Mouse (Mus musculus) adrenal gland, postnatal 0 days (tissue): ENCODE results near the gene Ogdhl. TPM values are rescaled to one million over a fixed set of nuclear protein-coding genes. Genes with fewer than 3 reads are reported as not detected.

Experiments used
- polyA plus RNA-seq: library from polyadenylated mRNA; unstranded; fragments of >200 nt; fragmentation: Nextera tagmentation; extraction: Ambion mirVana; gene quantifications from 2 replicates; pipeline ENCODE4 v1.2.1, GENCODE M21; 2015

The Ogdhl gene
- polyA plus RNA-seq, result 8.6 and 11.9 TPM in 2 replicates

GRCm38 (mm10) chr14:32321732-32322685, at the start of gene Ogdhl:
Gene Ogdhl (plus strand): TSS chr14:32322019.

GRCm38 (mm10) chr14:32388196-32388595, 66.4 kb downstream of the Ogdhl start, which contains the start of gene 1700024G13Rik:
Gene 1700024G13Rik (minus strand): TSS chr14:32388391.

Other genes starting within 250 kb of the Ogdhl start
- 25.4 and 28.6 TPM in 2 replicates for gene Oxnad1, start 236.6 kb upstream of the Ogdhl start, polyA plus RNA-seq
- gene Dph3, start 236.3 kb upstream of the Ogdhl start, polyA plus RNA-seq, result 106 and 131 TPM in 2 replicates
- not detected in 2 replicates for gene Msmb, start 180.0 kb upstream of the Ogdhl start, polyA plus RNA-seq
- gene Ncoa4, start 162.2 kb upstream of the Ogdhl start, polyA plus RNA-seq, result 116 and 129 TPM in 2 replicates
- 251 and 298 TPM in 2 replicates for gene Timm23, start 120.1 kb upstream of the Ogdhl start, polyA plus RNA-seq
- gene Parg, start 120.1 kb upstream of the Ogdhl start, polyA plus RNA-seq, result 22.6 and 39.2 TPM in 2 replicates
- gene 1700024G13Rik, start 66.4 kb downstream of the Ogdhl start, polyA plus RNA-seq, result not detected in 2 replicates
- gene Slc18a3, start 142.8 kb downstream of the Ogdhl start, polyA plus RNA-seq, result 0.72 and 2.7 TPM in 2 replicates
- 0.10 TPM in 1 of 2 replicates, not detected in the other for gene Chat, start 144.0 kb downstream of the Ogdhl start, polyA plus RNA-seq
- 7.9 and 8.9 TPM in 2 replicates for gene Ercc6, start 191.5 kb downstream of the Ogdhl start, polyA plus RNA-seq